Comparison of ENCODE assay signal across 22 mouse cellular contexts in genomic region chr4:16213945-16214732, GRCm38 (mm10).
A peak's percentile ranks its signal among the peaks of the same experiment; 100 is the strongest.
DNase-seq lines count a peak whose midpoint lies in the region; TF ChIP-seq lines count a peak whose summit lies in the region.
"Had no signal": no experiment of that assay in that cellular context is flagged by ENCODE, and none has a peak within 500 bp of the region (broad histone marks: within the 10 kb centered on the region; RNA-seq: fewer than 3 reads in every experiment).

No protein-coding gene starts in this region.

- no peaks in the 10 kb centered on the region for H3K36me3 ChIP-seq in myocyte (ENCODE audit: control insufficient read depth, insufficient read depth)
- H3K36me3 ChIP-seq: embryonic facial prominence, embryonic 10.5 days; G1E; hindbrain, embryonic 10.5 days; limb, embryonic 12.5 days had no signal

- no peak overlapping the region for H3ac ChIP-seq in myocyte (ENCODE audit: control insufficient read depth, insufficient read length)

- H3K79me2 ChIP-seq in myocyte (ENCODE audit: control insufficient read depth, insufficient read depth): no peaks in the 10 kb centered on the region

- DNase-seq in 416B (ENCODE audit: low read depth) (peak; percentile 8), MN1 (ENCODE audit: low spot score) (no peak)
- DNase-seq in Muller cell, postnatal 12 days (ENCODE audit: inconsistent ontology term): peak; percentile 57
- peak; percentile 20 for DNase-seq in gonadal fat pad, adult 2 months (ENCODE audit: low read depth)
- no peak for DNase-seq in retina, postnatal 1 day
- DNase-seq in kidney, postnatal 10 days: no peak
- DNase-seq: adrenal gland, postnatal 14 days; cerebellum, adult 11 months; cerebellum, adult 9-11 months; heart, adult 11 months; heart, postnatal 10 days; kidney, adult 9 months; kidney, postnatal 25 days; liver, postnatal 0 days; right cerebral cortex, postnatal 4 days had no signal

- no peak overlapping the region for H3K4me3 ChIP-seq in myocyte
- H3K4me3 ChIP-seq: embryonic facial prominence, embryonic 10.5 days; hindbrain, embryonic 10.5 days; limb, embryonic 12.5 days had no signal

- TF ChIP-seq POLR2A in myocyte (IDR thresholded peaks at IDR 0.05; ENCODE audit: insufficient read length, low read depth): no peak

- peak overlapping the region; percentile 49 for H3K4me2 ChIP-seq in myocyte (ENCODE audit: low read depth)
- H3K4me2 ChIP-seq: heart, embryonic 11.5 days; limb, embryonic 12.5 days; liver, embryonic 11.5 days had no signal

- no peaks in the 10 kb centered on the region for H3K27me3 ChIP-seq in myocyte (ENCODE audit: control insufficient read depth, insufficient read depth, insufficient read length)
- H3K27me3 ChIP-seq: limb, embryonic 12.5 days had no signal

TF ChIP-seq in myocyte, 11 proteins besides CTCF, POLR2A, EP300 and RAD21:
- no peak for TF ChIP-seq POLR2AphosphoS2 (IDR thresholded peaks at IDR 0.05; ENCODE audit: insufficient read length, low read depth)
- no peak for TF ChIP-seq REST (IDR thresholded peaks at IDR 0.05; ENCODE audit: insufficient read depth, insufficient read length)
- no peak for TF ChIP-seq TCF12 (IDR thresholded peaks at IDR 0.05; ENCODE audit: insufficient read depth, poor library complexity, severe bottlenecking)
- no peak for TF ChIP-seq MYOG (IDR thresholded peaks at IDR 0.05; ENCODE audit: control insufficient read depth in 1 of 3, insufficient read depth in 1 of 3, insufficient read length in 2 of 3, low read depth in 2 of 3)
- TF ChIP-seq E2F4 (IDR thresholded peaks at IDR 0.05; ENCODE audit: insufficient read depth): no peak
- no peak for TF ChIP-seq CEBPB (IDR thresholded peaks at IDR 0.05; ENCODE audit: insufficient read depth, poor library complexity, severe bottlenecking)
- TF ChIP-seq TCF3 (IDR thresholded peaks at IDR 0.05; ENCODE audit: insufficient read length, low read depth): no peak
- no peak for TF ChIP-seq USF1 (IDR thresholded peaks at IDR 0.05; ENCODE audit: low read depth)
- TF ChIP-seq SRF (IDR thresholded peaks at IDR 0.05; ENCODE audit: control insufficient read depth, insufficient read length, low read depth): no peak
- TF ChIP-seq MAX (IDR thresholded peaks at IDR 0.05; ENCODE audit: low read depth): no peak
- no peak for TF ChIP-seq MYOD1 (IDR thresholded peaks at IDR 0.05; ENCODE audit: control insufficient read depth in 1 of 3, insufficient read length in 2 of 3, low read depth in 2 of 3)
TF ChIP-seq in myocyte: peak in this region for 0.

Comparison
In these comparisons a context has a peak if more than half of its experiments do, and no peak if none do; other contexts are left out.
1. DNase-seq: peak in 416B (single experiment), Muller cell, postnatal 12 days (single experiment) and gonadal fat pad, adult 2 months (single experiment); none in retina, postnatal 1 day (single experiment), MN1 (single experiment) and kidney, postnatal 10 days (single experiment).